Mouse (Mus musculus) ES-Bruce4 (cell line): ENCODE results near the gene Igflr1.

Source experiments
- CTCF ChIP-seq: IDR thresholded peaks from one replicate; pipeline ENCODE4 v1.8.1; 2011; ENCODE audit warnings: low read depth, low read length
- EP300 ChIP-seq: IDR thresholded peaks from 2 replicates; pipeline ENCODE4 v1.6.1; 2011; ENCODE audit warnings: low read depth, low read length; ENCODE audit not compliant: insufficient read depth
- POLR2A ChIP-seq: IDR thresholded peaks from one replicate; pipeline ENCODE4 v1.8.1; 2011; ENCODE audit warnings: low read length; ENCODE audit not compliant: insufficient read depth

- no peak for TF ChIP-seq CTCF
- no peak for TF ChIP-seq POLR2A
- no peak for TF ChIP-seq EP300
These were observed 2.6 kb upstream of the Igflr1 start for GRCm38 (mm10) chr7:30562526-30563116.
